Mouse (Mus musculus): Measurements from ENCODE around the gene Ormdl2.
A peak's percentile ranks its signal among the peaks of the same experiment; 100 is the strongest.

Ormdl2 gene

GRCm38 (mm10) chr10:128804271-128805091, 17.0 kb downstream of the Ormdl2 start, which contains the start of gene Tmem198b:
Gene Tmem198b (minus strand): TSS chr10:128804370.
- peak; percentile 85 for DNase-seq (ENCODE audit: extremely low spot score, low spot score)

- DNase-seq (ENCODE audit: extremely low spot score, low spot score) = no peak
These were observed 17.6 kb downstream of the Ormdl2 start, which contains the start of gene Dnajc14 for GRCm38 (mm10) chr10:128803771-128804270. Gene Dnajc14 (plus strand): TSS chr10:128804062.

GRCm38 (mm10) chr10:128803361-128803760, 18.1 kb downstream of the Ormdl2 start:
- no peak for DNase-seq (ENCODE audit: extremely low spot score, low spot score)

GRCm38 (mm10) chr10:128802956-128803355, 18.5 kb downstream of the Ormdl2 start:
- DNase-seq (ENCODE audit: extremely low spot score, low spot score) = no peak

GRCm38 (mm10) chr10:128801981-128802495, 19.4 kb downstream of the Ormdl2 start:
- no peak for DNase-seq (ENCODE audit: extremely low spot score, low spot score)

GRCm38 (mm10) chr10:128798676-128799075, 22.8 kb downstream of the Ormdl2 start:
- DNase-seq (ENCODE audit: extremely low spot score, low spot score) = no peak

GRCm38 (mm10) chr10:128795581-128795980, 25.9 kb downstream of the Ormdl2 start:
- no peak for DNase-seq (ENCODE audit: extremely low spot score, low spot score)

- no peak for DNase-seq (ENCODE audit: extremely low spot score, low spot score)
These were observed 27.1 kb downstream of the Ormdl2 start for GRCm38 (mm10) chr10:128794391-128794790.

- DNase-seq (ENCODE audit: extremely low spot score, low spot score) = no peak
These were observed 28.2 kb downstream of the Ormdl2 start for GRCm38 (mm10) chr10:128793258-128793657.

GRCm38 (mm10) chr10:128792041-128792440, 29.4 kb downstream of the Ormdl2 start:
- no peak for DNase-seq (ENCODE audit: extremely low spot score, low spot score)

- DNase-seq (ENCODE audit: extremely low spot score, low spot score) = no peak
These were observed 30.9 kb downstream of the Ormdl2 start, which contains the start of gene Mmp19 for GRCm38 (mm10) chr10:128790398-128791124. Gene Mmp19 (plus strand): TSS chr10:128790910.

- DNase-seq (ENCODE audit: extremely low spot score, low spot score) = no peak
These were observed 41.2 kb downstream of the Ormdl2 start for GRCm38 (mm10) chr10:128780200-128780599.

- peak; percentile 42 for DNase-seq (ENCODE audit: extremely low spot score, low spot score)
These were observed 42.2 kb downstream of the Ormdl2 start for GRCm38 (mm10) chr10:128779011-128779795.

- DNase-seq (ENCODE audit: extremely low spot score, low spot score) = no peak
These were observed 43.0 kb downstream of the Ormdl2 start for GRCm38 (mm10) chr10:128778441-128778840.

- DNase-seq (ENCODE audit: extremely low spot score, low spot score) = no peak
These were observed 47.8 kb downstream of the Ormdl2 start for GRCm38 (mm10) chr10:128773685-128774084.

- DNase-seq (ENCODE audit: extremely low spot score, low spot score) = no peak
These were observed 48.5 kb downstream of the Ormdl2 start for GRCm38 (mm10) chr10:128772895-128773294.
